Mouse (Mus musculus): ENCODE results near the gene Hmcn2. TPM values are rescaled to one million over a fixed set of nuclear protein-coding genes. Genes with fewer than 3 reads are reported as not detected.
A peak's percentile ranks its signal among the peaks of the same experiment; 100 is the strongest.

Hmcn2 gene
- total RNA-seq, 2 experiments from 2014 or later = 13.2 to 14.5 TPM

DNA sequence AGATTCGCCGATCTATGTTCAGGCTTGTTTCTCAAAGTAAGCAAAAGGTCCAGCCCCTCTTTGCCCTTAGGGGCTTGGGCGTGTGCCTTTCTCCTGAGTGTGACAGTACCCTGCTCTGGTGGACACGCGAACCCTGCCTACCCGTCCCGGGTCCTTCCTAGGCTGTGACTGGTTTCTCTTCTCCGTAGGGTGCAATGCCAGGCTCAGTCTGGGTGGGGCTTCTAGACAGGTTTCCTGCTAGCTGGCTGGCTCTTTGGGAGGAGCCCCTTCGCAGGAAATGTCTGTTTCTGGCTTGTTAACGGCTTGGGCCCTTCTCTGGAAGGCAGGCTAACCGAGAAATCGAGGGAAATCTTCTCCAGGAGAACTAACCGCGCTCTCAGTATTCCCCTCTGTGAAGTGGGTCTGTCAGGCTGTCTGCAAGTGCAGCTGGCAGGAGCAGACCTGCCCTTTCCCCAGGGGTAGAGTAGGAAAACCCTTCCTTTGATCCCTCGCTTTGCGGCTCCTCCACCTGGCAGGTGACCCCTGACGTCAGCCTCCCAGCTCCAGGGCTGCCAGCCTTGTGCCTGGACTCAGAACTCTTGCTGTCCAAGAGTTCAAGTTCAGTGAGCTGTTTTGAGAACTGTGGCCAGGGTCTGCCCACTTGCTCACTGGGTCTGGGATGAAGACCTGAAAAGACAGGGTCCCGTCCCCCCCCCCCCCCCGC, 156.6 kb downstream of the Hmcn2 start:
- intact Hi-C loops (cut with DNase I) = no loop called here
- no peak for DNase-seq (ENCODE audit: low spot score)

DNA sequence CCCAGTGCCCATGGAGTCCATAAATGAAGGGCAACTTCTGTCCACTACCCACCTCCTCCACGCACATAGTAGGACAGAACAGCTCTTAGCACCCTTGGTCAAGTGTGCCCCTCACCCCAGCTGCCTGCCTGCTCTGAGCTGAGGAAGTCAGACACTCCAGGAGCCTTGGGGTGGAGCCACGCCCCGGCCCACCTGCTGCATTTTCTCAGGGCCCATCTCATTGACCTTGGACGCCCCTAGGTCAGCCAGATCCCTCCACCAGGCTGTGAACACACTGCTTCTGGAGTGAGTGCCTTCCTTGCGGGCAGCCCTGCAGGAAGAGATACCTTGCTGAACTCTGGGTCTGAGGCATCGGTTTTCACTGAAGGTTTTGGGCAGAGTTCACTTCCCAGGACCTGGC, 157.4 kb downstream of the Hmcn2 start:
- DNase-seq (ENCODE audit: low spot score) = no peak
- intact Hi-C loops (cut with DNase I) = no loop called here

DNA sequence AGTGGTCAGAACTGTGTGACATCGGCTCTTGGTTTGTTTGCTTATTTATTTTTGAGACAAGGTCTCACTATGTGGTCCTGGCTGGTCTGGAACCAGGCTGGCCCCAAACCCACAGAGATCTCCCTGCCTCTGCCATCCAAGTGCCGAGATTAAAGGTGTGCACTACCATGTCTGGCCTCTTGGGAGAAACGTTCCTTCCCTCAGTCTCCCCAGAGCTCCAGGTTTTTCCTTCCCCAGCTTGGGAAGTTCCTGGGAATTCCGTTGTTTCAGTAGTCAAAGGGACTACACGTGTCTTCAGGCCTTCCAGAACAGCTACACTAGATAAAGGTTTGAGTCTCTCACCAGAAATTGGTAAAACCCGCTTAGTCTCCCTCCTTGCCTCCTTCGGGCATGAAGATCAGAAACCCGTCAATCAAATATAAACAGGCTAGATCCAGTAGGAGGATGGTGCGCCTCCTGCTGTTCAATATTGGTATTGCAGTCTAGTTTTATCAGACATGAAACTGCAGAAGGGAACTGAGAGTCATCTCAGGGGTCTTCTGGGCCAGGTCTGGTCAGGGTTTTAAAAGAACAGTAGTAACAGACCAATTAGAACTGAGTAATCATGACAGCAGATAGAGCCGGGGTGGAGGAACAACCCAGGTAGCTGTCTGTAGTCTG, 158.3 kb downstream of the Hmcn2 start:
- DNase-seq (ENCODE audit: low spot score) = no peak
- intact Hi-C loops (cut with DNase I) = loop anchor here (1.0 kb wide), 1 partner anchor 37 kb away; no protein-coding TSS in a partner anchor

DNA sequence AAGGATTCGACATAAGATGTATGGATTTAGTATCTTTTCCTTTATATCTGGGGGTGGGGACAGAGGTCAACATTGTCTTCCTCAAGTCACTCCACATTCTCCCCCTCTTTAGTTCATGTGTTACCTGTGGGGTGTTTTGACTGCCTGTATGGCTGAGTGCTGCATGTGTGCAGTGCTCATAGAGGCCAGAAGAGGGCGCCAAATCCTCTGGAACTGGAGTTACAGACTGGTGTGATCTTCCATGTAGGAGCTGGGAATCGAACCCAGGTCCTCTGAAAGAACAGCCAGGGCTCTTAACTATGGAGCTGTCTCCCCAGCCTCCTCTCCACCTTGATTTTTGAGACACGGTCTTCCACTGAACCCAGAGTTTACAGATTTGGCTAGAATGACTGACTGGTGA, 159.7 kb downstream of the Hmcn2 start:
- intact Hi-C loops (cut with DNase I) = loop anchor here (1.0 kb wide), 1 partner anchor 39 kb away; no protein-coding TSS in a partner anchor
- DNase-seq (ENCODE audit: low spot score) = no peak

DNA sequence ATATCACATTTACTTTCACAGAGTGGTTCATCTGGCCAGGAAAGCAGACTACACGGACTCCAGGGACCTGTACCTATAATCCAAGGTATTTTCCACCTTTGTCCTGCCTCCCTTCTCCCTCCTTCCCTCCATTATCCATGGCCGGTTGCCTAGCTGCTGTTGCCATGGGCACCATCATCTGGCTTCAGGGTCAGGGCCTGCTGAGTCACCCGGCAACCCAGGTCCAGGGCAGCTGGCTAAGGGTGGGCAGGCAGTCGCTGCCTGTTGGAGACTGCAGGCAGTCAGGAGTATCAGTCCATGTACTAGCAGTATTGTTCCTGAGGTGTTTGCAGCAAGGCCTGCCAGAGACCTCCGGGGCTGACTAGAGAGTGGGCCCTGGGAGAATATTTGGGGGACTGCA, 160.5 kb downstream of the Hmcn2 start:
- intact Hi-C loops (cut with DNase I) = no loop called here
- DNase-seq (ENCODE audit: low spot score) = no peak

DNA sequence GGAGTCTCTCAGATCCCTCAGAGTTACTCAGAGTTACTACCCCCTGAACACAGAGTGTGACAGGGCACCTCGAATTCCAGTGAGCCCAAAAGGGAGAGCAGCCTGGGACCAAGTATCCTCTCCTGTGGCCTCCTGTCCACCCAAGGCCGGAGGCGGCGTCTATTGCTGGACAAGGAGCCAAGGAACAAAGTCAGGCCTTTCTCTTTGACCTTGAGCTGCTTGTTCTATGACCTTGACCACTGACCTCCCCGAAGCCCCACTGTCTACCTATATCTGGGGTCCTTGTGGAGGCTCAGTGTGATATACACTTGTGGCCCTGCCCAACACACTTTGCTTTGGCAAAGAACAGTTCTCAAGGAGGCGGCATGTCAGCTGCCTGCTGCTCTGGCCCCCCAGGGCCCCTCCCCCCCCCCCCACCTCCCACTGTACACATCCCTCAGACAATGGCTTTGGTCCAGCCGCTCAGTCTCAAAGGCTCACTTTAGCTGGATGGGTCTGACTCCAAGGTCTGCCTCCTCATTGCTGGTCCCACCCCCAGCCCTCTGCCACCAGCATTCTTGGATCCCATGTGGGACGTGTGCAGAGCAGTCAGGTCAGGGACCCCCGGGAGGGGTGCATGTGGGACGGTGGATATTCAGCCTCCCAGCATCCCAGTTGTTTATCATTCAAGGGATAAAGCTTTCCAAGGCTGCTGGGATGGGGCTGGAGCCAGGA, 162.0 kb downstream of the Hmcn2 start:
- intact Hi-C loops (cut with DNase I) = no loop called here
- no peak for DNase-seq (ENCODE audit: low spot score)

DNA sequence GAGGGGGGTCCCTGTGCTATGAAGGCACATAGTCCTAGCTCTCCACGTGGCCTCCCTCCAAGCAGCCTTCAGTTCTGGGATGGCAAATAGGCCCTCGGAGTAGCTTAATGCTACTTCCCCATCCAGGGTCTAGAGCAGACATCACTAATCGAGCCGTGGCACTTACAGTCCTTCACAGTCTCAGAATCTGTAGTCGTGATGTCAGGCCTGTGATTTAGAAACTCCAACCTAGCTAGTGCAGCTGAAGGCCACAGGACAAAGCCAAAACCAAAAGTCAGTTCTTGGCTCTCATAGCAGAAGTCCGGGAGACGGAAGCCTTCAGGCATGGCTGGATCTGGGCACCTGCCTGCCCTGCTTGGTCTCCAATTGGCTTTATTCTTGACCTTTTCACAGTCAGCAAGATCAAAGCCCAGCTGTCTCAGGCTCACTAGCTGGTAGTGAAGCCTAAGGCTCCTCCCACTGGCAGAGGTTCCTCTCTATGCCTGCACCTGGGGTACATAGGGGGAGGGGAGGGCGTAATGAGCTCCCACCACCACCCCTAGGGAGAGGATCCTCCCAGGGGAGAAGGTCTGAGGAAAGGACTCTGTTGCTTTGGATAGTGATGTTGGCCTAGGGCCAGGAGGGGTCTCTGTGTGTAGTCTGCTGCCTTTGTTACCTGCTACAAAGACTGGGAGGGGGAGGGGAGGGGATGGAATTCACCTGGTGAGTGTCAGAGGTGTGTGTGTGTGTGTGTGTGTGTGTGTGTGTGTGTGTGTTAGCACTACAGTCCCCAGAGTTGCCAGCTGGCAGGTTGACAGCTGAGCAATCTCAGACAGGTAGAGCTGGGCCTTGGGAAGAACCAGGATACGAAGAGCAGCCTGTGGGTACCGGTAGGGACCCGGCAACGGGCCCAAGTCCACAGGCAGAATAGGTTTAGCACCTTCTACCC, 163.3 kb downstream of the Hmcn2 start:
- intact Hi-C loops (cut with DNase I) = no loop called here
- no peak for DNase-seq (ENCODE audit: low spot score)

DNA sequence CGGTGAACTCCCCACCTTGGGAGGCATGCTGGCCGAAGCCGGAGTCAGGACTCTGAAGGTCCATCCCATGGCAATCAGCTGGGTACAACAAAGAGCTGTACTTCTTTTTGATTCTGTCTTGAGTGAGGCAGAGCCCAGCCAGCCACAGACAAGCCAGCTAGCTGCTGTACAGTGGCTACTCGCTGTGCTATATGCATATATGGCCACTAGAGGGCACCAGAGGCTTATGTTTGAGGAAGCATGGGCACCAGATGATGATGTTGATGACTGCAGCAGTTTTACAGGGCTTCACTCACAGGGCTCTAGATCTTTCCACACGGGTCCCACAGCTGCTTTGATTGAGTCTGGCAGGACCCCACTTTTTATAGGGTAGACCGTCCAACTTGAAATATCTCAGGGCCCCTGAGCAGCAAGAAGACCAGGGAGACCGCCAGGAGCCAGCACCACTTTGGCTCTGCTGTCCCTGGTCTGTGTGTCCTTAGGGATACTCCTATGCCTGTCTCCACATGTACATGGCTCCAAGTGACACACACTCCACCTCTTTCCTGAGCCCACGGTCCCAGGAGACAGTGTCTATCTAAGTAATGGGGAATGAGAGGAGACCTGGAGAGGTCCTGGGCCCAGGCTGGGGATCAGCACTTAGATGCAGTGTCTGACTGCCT, 168.8 kb downstream of the Hmcn2 start:
- peak; percentile 52 for DNase-seq (ENCODE audit: low spot score)
- intact Hi-C loops (cut with DNase I) = loop anchor here (1.0 to 2.0 kb wide), 2 partner anchors 172 to 432 kb away; no protein-coding TSS in a partner anchor

DNA sequence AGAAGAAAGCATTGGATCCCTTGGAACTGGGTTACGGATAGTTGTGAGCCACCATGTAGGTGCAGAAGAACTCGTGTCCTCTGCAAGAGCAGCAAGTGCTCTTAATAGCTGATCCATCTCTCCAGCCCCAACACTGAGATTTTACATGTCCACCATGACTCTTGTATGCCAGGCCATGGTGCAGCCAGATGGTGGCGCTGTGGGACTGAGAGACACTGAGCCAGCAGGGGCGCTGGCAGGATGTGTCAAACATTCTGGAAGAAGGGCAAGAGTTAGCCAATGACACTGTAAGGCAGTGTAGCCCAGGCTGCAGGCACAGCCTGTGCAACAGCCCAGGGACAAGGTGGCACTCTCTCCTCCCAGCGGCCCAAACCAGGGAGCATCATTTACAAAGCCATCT, 170.0 kb downstream of the Hmcn2 start:
- no peak for DNase-seq (ENCODE audit: low spot score)
- intact Hi-C loops (cut with DNase I) = no loop called here

DNA sequence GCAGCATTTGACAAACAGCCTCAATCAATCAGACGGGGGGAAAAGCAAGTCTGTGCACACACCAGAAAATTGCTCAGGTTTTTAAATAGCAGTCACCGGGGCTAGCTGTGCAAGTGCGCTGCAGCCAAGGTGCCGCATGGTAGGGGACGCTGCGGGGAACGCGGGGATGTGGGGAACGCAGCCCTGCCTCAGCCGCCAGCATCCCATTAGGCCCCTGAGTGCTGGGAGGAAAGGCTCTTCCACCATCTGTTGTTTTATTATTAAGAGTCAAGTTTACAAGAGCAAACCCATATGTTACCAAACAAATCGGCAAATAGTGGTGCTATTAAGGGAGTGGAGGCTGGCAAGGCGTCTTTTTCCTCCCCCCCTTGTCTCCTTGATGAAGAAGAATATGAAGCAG, 175.0 kb downstream of the Hmcn2 start:
- intact Hi-C loops (cut with DNase I) = no loop called here
- no peak for DNase-seq (ENCODE audit: low spot score)

DNA sequence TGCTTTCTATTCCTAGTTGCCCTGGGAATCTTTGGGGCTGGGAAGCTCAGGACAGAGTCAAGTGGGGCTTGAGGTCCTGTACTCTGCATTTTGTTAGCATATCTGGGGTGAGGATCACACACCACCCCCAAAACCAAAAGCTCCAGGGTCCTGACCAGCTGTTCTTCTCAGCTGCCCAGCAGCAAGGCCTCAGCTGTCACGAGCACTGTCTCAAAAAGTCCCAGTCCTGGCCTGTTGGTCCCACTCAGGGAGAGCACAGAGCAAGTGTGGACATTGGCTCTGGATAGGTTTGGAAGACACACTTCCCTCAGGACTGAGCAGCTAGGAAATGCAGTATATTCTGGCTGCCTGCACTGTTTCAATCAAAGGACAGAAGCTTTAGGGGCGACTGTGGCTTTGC, 176.3 kb downstream of the Hmcn2 start:
- intact Hi-C loops (cut with DNase I) = no loop called here
- DNase-seq (ENCODE audit: low spot score) = no peak

DNA sequence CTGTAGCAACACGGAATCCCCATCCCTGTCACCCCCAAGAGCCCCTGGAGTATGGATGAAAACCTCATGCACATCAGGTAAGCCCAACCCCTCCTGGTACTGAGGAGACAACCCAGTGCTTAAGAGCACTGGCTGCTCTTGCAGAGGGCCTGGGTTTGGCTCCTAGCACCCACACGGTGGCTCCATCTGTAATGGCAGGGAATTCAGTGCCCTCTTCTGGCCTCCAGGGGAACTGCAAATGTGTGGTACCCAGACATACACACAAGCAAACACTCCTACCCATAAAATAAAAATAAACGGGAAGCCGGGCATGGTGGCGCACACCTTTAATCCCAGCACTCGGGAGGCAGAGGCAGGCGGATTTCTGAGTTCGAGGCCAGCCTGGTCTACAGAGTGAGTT, 178.1 kb downstream of the Hmcn2 start:
- DNase-seq (ENCODE audit: low spot score) = no peak
- intact Hi-C loops (cut with DNase I) = no loop called here

DNA sequence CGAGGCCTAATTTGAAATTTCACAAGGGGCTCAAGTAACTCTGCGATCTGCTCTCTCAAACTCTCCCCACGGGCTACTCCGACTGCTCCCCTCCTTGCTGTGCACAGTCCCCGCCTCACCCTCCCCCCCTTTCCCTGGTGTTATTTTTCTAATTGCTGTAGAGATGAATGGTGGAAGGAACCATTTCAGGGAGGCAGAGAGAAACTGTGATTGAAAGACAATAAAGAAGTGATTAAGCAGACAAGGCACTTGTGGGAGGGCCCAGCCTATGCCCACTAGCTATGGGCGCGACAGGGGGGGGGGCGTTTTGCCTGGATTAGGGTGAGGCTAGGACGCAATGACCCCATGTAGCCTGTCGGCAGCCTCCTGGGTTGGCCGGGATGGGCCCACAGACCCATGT, 179.0 kb downstream of the Hmcn2 start:
- no peak for DNase-seq (ENCODE audit: low spot score)
- intact Hi-C loops (cut with DNase I) = no loop called here

DNA sequence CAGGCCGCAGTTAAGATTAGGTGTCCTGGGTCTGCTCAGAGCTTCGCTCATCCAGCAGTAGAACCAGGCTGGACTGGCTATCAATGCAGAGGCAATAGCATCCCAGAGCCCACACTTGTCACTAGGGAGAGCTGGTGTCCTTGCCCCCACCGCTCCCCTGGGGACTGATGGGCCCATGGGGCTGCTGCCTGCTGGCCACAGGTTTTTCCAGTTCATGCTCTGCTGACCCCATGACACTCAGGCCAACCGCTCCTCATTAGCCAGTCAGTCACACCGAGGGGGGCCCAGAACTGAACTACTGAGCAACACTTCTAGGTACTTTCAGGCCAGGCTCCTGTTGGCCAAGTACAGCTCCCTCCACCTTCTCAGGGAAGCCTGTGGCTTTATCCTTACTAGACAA, 180.1 kb downstream of the Hmcn2 start:
- no peak for DNase-seq (ENCODE audit: low spot score)
- intact Hi-C loops (cut with DNase I) = no loop called here

DNA sequence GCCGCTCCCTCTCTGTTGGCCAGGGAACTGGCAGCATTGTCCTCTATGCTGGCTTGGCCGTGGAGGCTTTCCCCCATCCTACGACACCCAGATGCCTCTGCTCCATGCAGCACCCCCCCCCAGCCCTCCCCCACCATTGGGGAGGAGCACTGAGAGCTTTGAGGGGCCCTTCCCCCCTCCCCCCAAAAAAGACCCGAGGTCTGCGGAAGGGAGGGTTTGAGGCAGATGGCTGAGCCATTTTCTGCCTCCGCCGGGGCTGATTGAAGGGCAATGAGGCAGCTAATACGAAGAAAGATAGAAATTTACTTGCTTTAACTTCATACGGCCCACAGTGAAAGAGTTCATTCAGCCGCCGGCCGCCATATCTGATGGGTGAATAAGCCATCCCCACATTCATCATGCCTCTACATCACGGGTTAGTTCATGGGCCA, 180.8 kb downstream of the Hmcn2 start:
- intact Hi-C loops (cut with DNase I) = no loop called here
- no peak for DNase-seq (ENCODE audit: low spot score)

DNA sequence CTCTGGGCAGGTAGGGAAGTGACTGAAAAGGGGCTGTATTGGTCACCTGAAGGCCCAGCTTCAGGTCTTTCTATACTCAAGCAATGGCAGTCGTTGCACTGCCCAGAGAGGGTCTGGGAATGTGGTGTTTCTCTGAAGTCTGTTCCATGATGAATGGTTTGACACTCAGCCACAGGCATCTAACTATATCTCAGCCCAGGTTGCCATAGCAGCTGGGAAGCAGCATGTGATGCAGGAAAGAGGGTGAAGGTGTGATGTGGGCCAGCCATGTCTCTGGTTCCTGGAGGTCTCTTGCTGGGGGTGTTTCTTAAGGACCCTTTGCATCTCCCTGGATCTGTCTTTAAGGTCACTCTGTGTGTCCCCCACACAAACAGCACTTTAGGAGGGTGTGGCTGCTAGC, 181.9 kb downstream of the Hmcn2 start:
- DNase-seq (ENCODE audit: low spot score) = no peak
- intact Hi-C loops (cut with DNase I) = no loop called here

DNA sequence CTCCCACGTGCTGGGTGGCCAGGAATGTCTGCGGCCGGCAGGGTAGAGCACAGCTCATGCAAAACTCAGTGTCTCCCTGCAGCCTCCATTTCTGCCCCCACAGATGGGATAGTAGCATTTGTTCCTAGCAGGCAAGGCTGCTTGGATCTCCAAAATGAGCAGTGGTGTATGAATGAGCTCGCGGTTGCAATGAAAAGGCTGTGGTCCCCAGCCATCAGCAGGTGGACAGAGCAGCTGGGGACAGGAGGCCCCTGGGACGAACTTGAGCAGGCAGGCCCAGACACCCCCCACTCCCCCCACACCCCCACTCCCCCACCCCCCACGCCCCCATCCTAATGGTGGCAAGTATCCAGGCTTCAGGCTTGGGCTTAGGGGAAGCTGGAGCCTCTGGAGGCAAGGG, 182.9 kb downstream of the Hmcn2 start:
- no peak for DNase-seq (ENCODE audit: low spot score)
- intact Hi-C loops (cut with DNase I) = no loop called here

DNA sequence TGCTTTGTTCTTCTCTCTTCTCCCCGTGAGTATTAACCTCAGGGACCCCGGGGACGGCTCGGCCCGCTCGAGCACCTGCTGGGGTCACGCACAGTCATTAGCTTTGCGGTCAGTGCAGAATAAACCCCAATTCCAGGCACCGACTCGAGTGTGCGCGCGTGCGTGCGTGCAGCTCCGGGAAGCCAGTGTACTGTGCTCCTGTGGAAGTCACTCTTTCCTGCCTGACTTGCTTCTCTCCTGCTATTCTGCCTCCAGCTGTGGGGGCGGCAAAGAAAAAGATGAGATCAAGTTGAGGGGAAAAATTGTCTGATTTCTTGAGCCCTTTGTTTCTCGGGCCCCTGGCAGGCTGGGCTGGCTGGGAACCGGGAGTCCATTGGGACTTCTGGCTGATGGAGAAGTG, 183.4 kb downstream of the Hmcn2 start:
- DNase-seq (ENCODE audit: low spot score) = no peak
- intact Hi-C loops (cut with DNase I) = no loop called here
